Mouse (Mus musculus) erythroblast, embryonic 14.5 days (primary cell): ENCODE measurements around the gene Wnt3. TPM values are rescaled to one million over a fixed set of nuclear protein-coding genes. Genes with fewer than 3 reads are reported as not detected.

ENCODE experiments used
- H3K27me3 ChIP-seq: 2 replicates; pipeline ENCODE4 v1.6.1; 2012; ENCODE audit warnings: inconsistent platforms; ENCODE audit not compliant: control insufficient read depth
- H3K36me3 ChIP-seq: 2 replicates; pipeline ENCODE4 v1.6.1; 2012; ENCODE audit warnings: mild to moderate bottlenecking, inconsistent platforms; ENCODE audit not compliant: control insufficient read depth
- H3K4me1 ChIP-seq: 2 replicates; pipeline ENCODE4 v1.6.1; 2012; ENCODE audit warnings: inconsistent platforms; ENCODE audit not compliant: control insufficient read depth
- H3K4me3 ChIP-seq: replicated peaks from 2 replicates; pipeline ENCODE3; 2012; ENCODE audit warnings: moderate library complexity, mild to moderate bottlenecking, inconsistent platforms
- H3K9me3 ChIP-seq: 2 replicates; pipeline ENCODE4 v1.6.1; 2012; ENCODE audit warnings: low read length, inconsistent platforms, mixed read lengths; ENCODE audit not compliant: control insufficient read depth
- GATA1 ChIP-seq: IDR thresholded peaks from 2 replicates; pipeline ENCODE4 v1.6.1; 2012; ENCODE audit warnings: low read length, inconsistent platforms, mixed read lengths
- TAL1 ChIP-seq: IDR thresholded peaks from 3 replicates; pipeline ENCODE4 v1.6.1; 2012; ENCODE audit warnings: low read length, inconsistent platforms, mixed read lengths
- polyA plus RNA-seq: library from polyadenylated mRNA; stranded (reverse); fragments of >175 nt; gene quantifications from 2 replicates; pipeline ENCODE4 v1.2.3, GENCODE M21; 2012

The Wnt3 gene
- polyA plus RNA-seq, 1 experiment = not detected

DNA sequence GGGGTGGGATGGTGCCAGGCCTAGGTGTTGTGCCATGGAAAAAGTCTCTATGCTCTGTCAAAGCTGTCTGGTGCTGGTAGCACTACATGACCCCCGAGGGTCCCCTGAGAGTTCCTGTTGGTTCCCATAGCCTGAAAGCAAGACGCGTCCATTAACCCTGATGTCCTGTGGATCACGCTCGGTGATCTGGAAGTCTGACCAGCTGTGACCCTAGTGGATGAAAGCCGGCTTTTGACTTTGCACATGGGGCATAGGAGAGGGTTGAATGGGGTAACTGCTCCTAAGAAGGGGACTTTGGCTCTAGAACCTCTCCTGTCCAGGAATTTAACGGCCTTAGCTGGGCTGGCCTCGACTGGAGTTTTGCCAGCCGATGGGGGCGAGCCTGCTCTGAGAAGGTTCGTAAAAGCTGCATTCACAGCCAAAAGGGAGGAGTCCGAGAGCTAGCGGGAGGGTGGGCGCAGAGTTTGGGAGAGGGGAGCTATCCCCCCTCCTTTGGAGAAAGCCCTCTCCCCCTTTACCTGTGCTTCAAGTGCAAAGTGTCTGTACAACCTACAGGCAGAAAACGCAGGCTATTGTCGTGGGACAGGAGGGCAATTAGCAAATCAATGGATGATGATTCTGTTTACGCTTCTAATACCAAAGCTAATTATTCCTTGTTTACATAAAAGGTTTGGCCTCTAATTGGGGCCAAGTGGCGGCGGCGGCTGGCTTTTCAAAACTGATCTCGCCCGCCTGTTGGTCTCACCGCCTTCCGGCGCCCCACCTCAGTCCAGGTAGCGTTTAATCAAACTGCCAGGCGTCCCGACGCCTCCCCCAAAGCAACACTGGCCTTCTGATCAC is 35.0 kb downstream of the Wnt3 start:
- H3K4me3 ChIP-seq = no peak overlapping the region
- no peak for TF ChIP-seq TAL1
- no peak for TF ChIP-seq GATA1
- no peaks in the 10 kb centered on the region for H3K36me3 ChIP-seq
- peaks cover 75% of the 10 kb centered on the region for H3K27me3 ChIP-seq
- peaks cover 7% of the 10 kb centered on the region; the same call in 1 of the 2 replicates for H3K9me3 ChIP-seq
- no peaks in the 10 kb centered on the region for H3K4me1 ChIP-seq

DNA sequence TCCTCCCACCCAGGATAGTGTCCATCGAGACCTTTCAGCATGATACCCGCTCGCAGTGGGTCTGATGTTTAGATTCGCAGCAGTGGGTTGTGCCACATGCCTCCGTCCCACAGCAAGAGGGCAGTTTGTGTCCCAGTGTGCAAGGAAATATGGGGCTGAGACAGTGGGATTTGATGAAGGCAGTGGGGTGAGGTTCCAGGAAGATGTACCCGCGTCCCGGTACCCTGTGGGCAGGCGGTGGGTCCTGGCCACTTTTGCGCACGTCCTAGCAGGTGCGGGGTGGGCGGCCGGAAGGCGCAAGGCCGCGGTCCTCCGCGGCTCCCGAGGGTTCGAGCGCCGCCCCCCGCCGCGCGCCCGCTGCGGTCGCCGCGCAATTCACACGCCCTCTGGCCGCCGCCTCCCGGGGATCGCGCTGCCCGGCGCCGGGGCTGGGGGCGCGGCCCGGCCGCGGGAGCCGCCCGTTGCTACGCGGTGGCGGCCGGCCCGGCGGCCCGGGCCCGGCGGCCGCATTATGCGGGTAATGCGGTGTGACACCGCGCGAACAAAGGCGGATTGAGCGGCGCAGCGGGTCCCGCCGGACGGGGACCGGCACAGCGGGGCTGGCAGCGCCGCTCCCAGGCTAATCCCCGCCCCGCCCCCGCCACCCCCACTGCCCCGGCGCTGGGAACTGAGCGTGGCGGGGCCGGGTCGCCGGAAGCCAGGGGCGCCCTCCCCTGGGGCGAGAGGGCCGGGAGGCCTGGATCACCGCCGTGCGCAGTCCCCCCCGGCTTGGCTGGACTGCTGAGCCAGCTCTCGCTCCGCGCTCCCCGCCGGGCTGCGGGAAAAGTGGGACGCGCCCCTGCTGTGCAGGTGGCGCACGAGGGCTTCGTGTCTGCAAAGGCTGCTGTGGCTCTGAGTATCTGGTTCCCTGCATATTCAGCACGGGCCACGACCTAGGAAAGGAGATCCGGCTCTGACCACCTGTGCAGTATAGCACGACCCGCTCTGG is 36.0 kb downstream of the Wnt3 start:
- Histone ChIP-seq H3K4me1 (peaks cover 5% of the 10 kb centered on the region), H3K36me3 (no peaks in the 10 kb centered on the region), H3K9me3 (peaks cover 7% of the 10 kb centered on the region; the same call in 1 of the 2 replicates), H3K27me3 (peaks cover 76% of the 10 kb centered on the region), H3K4me3 (no peak overlapping the region)
- TF ChIP-seq TAL1 (no peak), GATA1 (no peak)

DNA sequence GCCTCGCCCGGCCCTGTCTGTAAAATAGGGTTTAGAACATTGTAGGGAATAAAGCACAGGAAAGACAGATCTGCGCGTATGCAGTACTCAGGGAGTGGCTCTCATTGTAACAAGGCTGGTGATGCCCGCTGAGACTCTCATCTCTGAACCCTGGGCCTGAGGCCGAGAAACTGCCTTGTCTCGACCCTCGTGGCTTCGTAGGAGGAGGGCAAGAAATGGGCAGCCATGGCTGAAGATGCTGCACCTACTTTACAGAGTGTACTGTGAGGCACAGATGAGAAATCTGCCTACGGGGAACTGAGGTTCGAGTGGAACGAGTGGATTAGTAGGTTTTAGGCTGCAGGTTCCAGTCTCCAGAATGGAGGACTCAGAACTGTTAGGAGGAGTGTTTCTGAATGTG is 36.7 kb downstream of the Wnt3 start:
- H3K4me1 ChIP-seq = peaks cover 8% of the 10 kb centered on the region
- H3K27me3 ChIP-seq = peaks cover 76% of the 10 kb centered on the region
- no peak overlapping the region for H3K4me3 ChIP-seq
- H3K36me3 ChIP-seq = no peaks in the 10 kb centered on the region
- peaks cover 2% of the 10 kb centered on the region; the same call in 1 of the 2 replicates for H3K9me3 ChIP-seq
- TF ChIP-seq GATA1 = no peak
- no peak for TF ChIP-seq TAL1

DNA sequence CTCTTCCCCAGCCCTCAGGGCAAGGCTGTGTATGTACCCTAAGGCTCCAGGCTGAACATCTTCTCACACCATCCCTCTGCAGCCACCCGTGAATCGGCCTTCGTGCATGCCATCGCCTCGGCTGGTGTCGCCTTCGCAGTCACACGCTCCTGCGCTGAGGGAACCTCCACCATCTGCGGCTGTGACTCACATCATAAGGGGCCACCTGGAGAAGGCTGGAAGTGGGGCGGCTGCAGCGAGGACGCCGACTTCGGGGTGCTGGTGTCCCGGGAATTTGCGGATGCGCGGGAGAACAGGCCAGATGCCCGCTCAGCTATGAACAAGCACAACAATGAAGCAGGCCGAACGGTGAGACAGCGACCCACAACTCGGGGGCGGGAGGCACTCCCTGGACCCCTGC is 37.3 kb downstream of the Wnt3 start:
- Histone ChIP-seq H3K36me3 (no peaks in the 10 kb centered on the region), H3K4me3 (no peak overlapping the region), H3K27me3 (peaks cover 75% of the 10 kb centered on the region), H3K9me3 (peaks cover 2% of the 10 kb centered on the region; the same call in 1 of the 2 replicates), H3K4me1 (peaks cover 8% of the 10 kb centered on the region)
- TF ChIP-seq GATA1 = no peak
- TF ChIP-seq TAL1 = no peak

DNA sequence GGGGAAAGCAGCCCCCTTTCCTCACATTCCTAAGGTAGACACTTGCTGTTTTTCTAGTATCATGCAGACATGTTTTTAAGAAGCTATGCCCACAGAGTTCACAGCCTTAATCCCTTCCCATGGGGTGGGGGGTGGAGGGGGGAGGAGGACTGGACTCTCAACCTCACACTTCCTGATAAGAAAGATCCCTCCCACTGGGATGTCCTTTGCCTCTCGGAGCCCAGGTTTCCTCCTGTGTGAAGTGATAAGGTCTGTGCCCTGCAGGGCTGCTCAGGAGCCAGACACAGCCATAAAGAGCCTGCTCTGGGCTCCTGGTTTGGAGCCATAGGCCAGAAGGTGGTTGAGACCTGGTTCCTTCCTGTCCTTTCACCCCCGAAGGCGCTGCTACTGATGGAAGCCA is 40.9 kb downstream of the Wnt3 start:
- H3K4me3 ChIP-seq = no peak overlapping the region
- peaks cover 40% of the 10 kb centered on the region for H3K27me3 ChIP-seq
- H3K36me3 ChIP-seq = no peaks in the 10 kb centered on the region
- no peaks in the 10 kb centered on the region; the same call in 1 of the 2 replicates for H3K9me3 ChIP-seq
- peaks cover 8% of the 10 kb centered on the region for H3K4me1 ChIP-seq
- TF ChIP-seq TAL1 (no peak), GATA1 (no peak)

GRCm38 (mm10) chr11:103815986-103816385 is 42.0 kb downstream of the Wnt3 start:
- H3K9me3 ChIP-seq = no peaks in the 10 kb centered on the region; the same call in 1 of the 2 replicates
- peaks cover 29% of the 10 kb centered on the region for H3K27me3 ChIP-seq
- TF ChIP-seq GATA1 (no peak), TAL1 (no peak)

GRCm38 (mm10) chr11:103816719-103817118 is 42.8 kb downstream of the Wnt3 start:
- H3K27me3 ChIP-seq = peaks cover 21% of the 10 kb centered on the region
- no peak for TF ChIP-seq GATA1
- TF ChIP-seq TAL1 = no peak
- peaks cover 8% of the 10 kb centered on the region for H3K4me1 ChIP-seq
- no peak overlapping the region for H3K4me3 ChIP-seq
- no peaks in the 10 kb centered on the region for H3K9me3 ChIP-seq
- H3K36me3 ChIP-seq = peaks cover 6% of the 10 kb centered on the region

More at GRCm38 (mm10) chr11:103815986-103816385, 42.0 kb downstream of the Wnt3 start:
- Histone ChIP-seq H3K4me3 (no peak overlapping the region), H3K36me3 (peaks cover 3% of the 10 kb centered on the region; the same call in 1 of the 2 replicates), H3K4me1 (peaks cover 8% of the 10 kb centered on the region)

DNA sequence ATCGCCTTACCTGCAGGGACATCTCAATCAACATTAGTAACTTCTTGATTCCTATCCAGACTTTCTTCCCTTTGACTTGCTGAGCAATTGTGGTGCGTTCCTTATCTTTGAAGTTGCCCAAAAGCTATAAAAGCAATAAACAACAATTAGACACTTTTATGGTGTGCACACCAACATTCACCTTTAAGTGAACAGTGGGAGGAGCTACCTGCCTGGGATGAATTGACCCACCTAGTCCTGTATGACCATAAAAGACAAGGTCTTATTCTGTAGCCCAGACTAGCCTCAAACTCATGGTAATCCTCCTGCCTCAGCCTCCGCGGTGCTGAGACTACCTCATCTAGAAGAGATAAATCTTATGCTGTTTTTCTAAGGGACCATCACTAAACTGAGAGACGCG is 53.3 kb downstream of the Wnt3 start:
- TF ChIP-seq TAL1 (no peak), GATA1 (no peak)
- Histone ChIP-seq H3K27me3 (no peaks in the 10 kb centered on the region), H3K36me3 (peaks cover 52% of the 10 kb centered on the region), H3K9me3 (no peaks in the 10 kb centered on the region), H3K4me3 (no peak overlapping the region), H3K4me1 (no peaks in the 10 kb centered on the region)

DNA sequence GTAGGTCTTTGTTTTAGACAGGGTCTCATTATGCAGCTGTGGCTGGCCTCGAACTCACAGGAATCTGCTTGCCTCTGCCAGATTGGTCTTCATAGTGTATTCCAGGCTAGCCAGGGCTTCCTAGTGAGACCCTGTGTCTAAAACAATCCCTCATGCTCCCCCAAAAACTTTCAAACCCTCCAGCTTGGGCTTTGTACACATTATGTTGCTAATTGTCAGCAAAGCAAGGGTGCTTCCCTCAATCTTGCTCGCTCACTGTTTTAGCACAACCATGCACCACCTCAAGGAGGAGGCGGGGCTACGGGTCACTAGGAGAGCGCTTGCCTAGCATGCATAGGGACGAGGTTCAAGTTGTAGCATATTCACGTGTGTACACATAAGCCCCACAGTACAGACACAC is 54.9 kb downstream of the Wnt3 start:
- H3K9me3 ChIP-seq = no peaks in the 10 kb centered on the region
- H3K4me1 ChIP-seq = no peaks in the 10 kb centered on the region
- H3K27me3 ChIP-seq = no peaks in the 10 kb centered on the region
- no peak for TF ChIP-seq GATA1
- TF ChIP-seq TAL1 = no peak
- peaks cover 40% of the 10 kb centered on the region for H3K36me3 ChIP-seq
- H3K4me3 ChIP-seq = no peak overlapping the region
